Mouse (Mus musculus) CH12.LX (cell line): Measurements from ENCODE around the gene Ddn.

Source experiments
- CTCF ChIP-seq, 2 experiments: IDR thresholded peaks in 1 of 2; conservative IDR thresholded peaks in 1 of 2; 2 replicates each; pipeline ENCODE4 v1.5.1; 2011 to 2012; ENCODE audit warnings: low read depth in 2 of 2, low read length in 2 of 2, improper control_type of control experiment in 1 of 2, inconsistent platforms in 1 of 2, mild to moderate bottlenecking in 1 of 2, moderate library complexity in 1 of 2
- EP300 ChIP-seq: IDR thresholded peaks from 2 replicates; pipeline ENCODE4 v1.6.1; 2011; ENCODE audit warnings: low read length, improper control_type of control experiment
- JUND ChIP-seq: conservative IDR thresholded peaks from 2 replicates; pipeline ENCODE4 v1.6.1; 2011; ENCODE audit warnings: low read depth, low read length, improper control_type of control experiment
- MYC ChIP-seq: IDR thresholded peaks from 2 replicates; pipeline ENCODE4 v1.6.1; 2011; ENCODE audit warnings: low read depth, mild to moderate bottlenecking, improper control_type of control experiment, low read length
- POLR2A ChIP-seq: IDR thresholded peaks from 2 replicates; pipeline ENCODE4 v1.6.1; 2011; ENCODE audit warnings: low read depth, mild to moderate bottlenecking, improper control_type of control experiment, low read length
- UBTF ChIP-seq: IDR thresholded peaks from 2 replicates; pipeline ENCODE4 v1.6.1; 2012; ENCODE audit warnings: low read depth, mild to moderate bottlenecking, inconsistent platforms, low read length, improper control_type of control experiment, moderate library complexity

DNA sequence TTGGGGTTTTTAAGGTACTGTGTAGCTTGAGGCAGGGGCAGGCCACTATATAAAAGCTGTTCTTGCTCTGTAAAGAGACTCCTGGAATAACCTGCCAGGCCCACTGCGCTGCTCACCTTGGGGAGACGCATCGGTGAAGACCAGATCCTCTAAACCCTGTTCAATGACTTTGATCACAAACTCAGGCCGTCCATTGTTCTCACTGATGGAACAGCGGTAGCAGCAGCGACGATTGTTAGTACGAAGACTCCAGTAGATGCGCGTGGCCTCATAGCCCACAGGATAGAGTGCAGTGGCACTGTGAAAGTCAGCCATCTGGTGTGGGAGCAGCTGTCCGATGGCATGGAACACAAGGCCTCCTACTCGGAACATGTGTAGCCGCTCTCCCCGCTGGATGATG, 29.9 kb upstream of the Ddn start:
- TF ChIP-seq UBTF: no peak
- no peak for TF ChIP-seq JUND
- TF ChIP-seq EP300: no peak
- TF ChIP-seq MYC: no peak
- no peak for TF ChIP-seq CTCF (conservative IDR thresholded peaks at IDR 0.05 in 1 of 2, IDR thresholded peaks at IDR 0.05 in 1 of 2; ENCODE audit: low read depth in 2 of 2, low read length in 2 of 2)
- TF ChIP-seq POLR2A: no peak
